Mouse (Mus musculus) bone marrow macrophage, adult 2 months (primary cell): ENCODE data around the gene Arhgef19.

Source experiments
- CTCF ChIP-seq: IDR thresholded peaks from 2 replicates; pipeline ENCODE4 v1.5.1; 2012; ENCODE audit warnings: low read depth, mild to moderate bottlenecking, low read length, moderate library complexity
- POLR2A ChIP-seq: IDR thresholded peaks from 2 replicates; pipeline ENCODE4 v1.6.1; 2012; ENCODE audit warnings: mild to moderate bottlenecking, low read depth, low read length, borderline replicate concordance

DNA sequence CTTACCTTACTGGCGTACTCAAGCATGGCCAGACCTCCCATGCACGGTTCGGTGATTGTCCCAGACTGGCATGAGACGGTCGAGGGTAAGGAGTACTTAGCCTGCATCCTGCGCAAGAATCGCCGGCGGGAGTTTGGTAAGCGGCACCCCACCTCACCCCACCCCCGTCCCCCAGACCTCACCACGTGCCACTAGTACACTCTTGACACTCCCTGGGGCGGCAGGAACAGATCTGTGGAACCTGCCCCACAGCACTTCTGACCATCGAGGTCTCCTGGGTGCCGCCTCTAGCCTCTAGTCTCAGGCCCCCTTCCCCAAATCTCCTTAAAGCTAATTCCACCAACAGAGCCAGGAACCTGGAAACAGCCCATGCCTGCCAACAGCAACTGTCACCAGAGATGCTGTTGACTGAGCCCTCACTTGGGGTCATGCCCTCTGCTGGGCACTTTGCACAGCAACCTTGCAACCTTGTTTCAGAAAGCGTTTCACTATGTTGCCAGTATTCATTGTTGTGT, 24.9 kb upstream of the Arhgef19 start:
- no peak for TF ChIP-seq POLR2A
- peak; percentile 41 for TF ChIP-seq CTCF
